Mouse (Mus musculus) limb, embryonic 10.5 days (tissue): ENCODE results near the gene Svop. TPM values are rescaled to one million over a fixed set of nuclear protein-coding genes. Genes with fewer than 3 reads are reported as not detected.
A peak's percentile ranks its signal among the peaks of the same experiment; 100 is the strongest.

ENCODE experiments used
- DNase-seq: peaks from one replicate; pipeline ENCODE4 v3.0.0-alpha.2; 2017; ENCODE audit warnings: low spot score
- H3K27ac ChIP-seq: fragments of 300-500 bp; sonication (generic); 2 replicates; pipeline ENCODE4 v1.5.1; 2016; ENCODE audit warnings: mild to moderate bottlenecking
- H3K27me3 ChIP-seq: fragments of 300-500 bp; sonication (generic); 2 replicates; pipeline ENCODE4 v1.6.1; 2016; ENCODE audit warnings: low read depth, mild to moderate bottlenecking; ENCODE audit not compliant: poor library complexity, severe bottlenecking
- H3K36me3 ChIP-seq: fragments of 300-500 bp; sonication (generic); 2 replicates; pipeline ENCODE4 v1.6.1; 2016; ENCODE audit warnings: mild to moderate bottlenecking, moderate library complexity
- H3K4me1 ChIP-seq: fragments of 300-500 bp; sonication (generic); 2 replicates; pipeline ENCODE4 v1.6.1; 2016
- H3K4me3 ChIP-seq: fragments of 300-500 bp; sonication (generic); 2 replicates; pipeline ENCODE4 v1.5.1; 2016; ENCODE audit warnings: mild to moderate bottlenecking, moderate library complexity
- H3K9me3 ChIP-seq: fragments of 300-500 bp; sonication (generic); replicated peaks from 2 replicates; pipeline ENCODE4 v1.6.1; 2016; ENCODE audit warnings: mild to moderate bottlenecking
- WGBS: fragments of 180-500 bp; shearing (Covaris S2); methylation state at CpG from one replicate; pipeline ENCODE4 v1.1.7; 2016; 5-methylcytosine and 5-hydroxymethylcytosine counted together
- polyA plus RNA-seq: library from polyadenylated mRNA; unstranded; fragments of >200 nt; fragmentation: Nextera tagmentation; extraction: Ambion mirVana; gene quantifications from 2 replicates; pipeline ENCODE4 v1.2.1, GENCODE M21; 2016

The Svop gene
- polyA plus RNA-seq, 1 experiment from 2014 or later: 0.08 TPM

- peaks cover 37% of the 10 kb centered on the region for H3K36me3 ChIP-seq
- H3K27me3 ChIP-seq: no peaks in the 10 kb centered on the region
- WGBS: under 1% methylated on average over 69 of the region's 69 CpGs
- peaks cover 33% of the 10 kb centered on the region for H3K4me1 ChIP-seq
- peak; percentile 99 for DNase-seq
- peak within 1 kb of the TSS; percentile 73 for H3K4me3 ChIP-seq
- H3K9me3 ChIP-seq: no peaks in the 10 kb centered on the region
- peak within 1 kb of the TSS; percentile 92 for H3K27ac ChIP-seq
Measured at GRCm38 (mm10) chr5:114127374-114128349, 36.3 kb upstream of the Svop start, which contains the start of gene Alkbh2. TSS of gene Alkbh2 (minus strand) at chr5:114128218.

GRCm38 (mm10) chr5:114126499-114127244 lies 35.3 kb upstream of the Svop start:
- Histone ChIP-seq H3K36me3 (peaks cover 43% of the 10 kb centered on the region), H3K27me3 (no peaks in the 10 kb centered on the region), H3K4me1 (peaks cover 23% of the 10 kb centered on the region), H3K27ac (no peak overlapping the region), H3K9me3 (no peaks in the 10 kb centered on the region), H3K4me3 (peak overlapping the region; percentile 73)
- no peak for DNase-seq
- 89% methylated on average over 7 of the region's 7 CpGs for WGBS

- H3K9me3 ChIP-seq: no peaks in the 10 kb centered on the region
- peaks cover 50% of the 10 kb centered on the region for H3K36me3 ChIP-seq
Measured at GRCm38 (mm10) chr5:114126008-114126407, 34.6 kb upstream of the Svop start.

GRCm38 (mm10) chr5:114119806-114120205 lies 28.4 kb upstream of the Svop start:
- WGBS: 84% methylated on average over 4 of the region's 4 CpGs
- Histone ChIP-seq H3K4me1 (peaks cover 8% of the 10 kb centered on the region; the same call in 1 of the 2 replicates), H3K27ac (no peak overlapping the region), H3K27me3 (no peaks in the 10 kb centered on the region), H3K9me3 (no peaks in the 10 kb centered on the region), H3K4me3 (no peak overlapping the region), H3K36me3 (peaks cover 95% of the 10 kb centered on the region)
- DNase-seq: no peak

More at GRCm38 (mm10) chr5:114126008-114126407, 34.6 kb upstream of the Svop start:
- 96% methylated on average over 3 of the region's 3 CpGs for WGBS
- H3K4me1 ChIP-seq: peaks cover 17% of the 10 kb centered on the region
- DNase-seq: no peak
- no peak overlapping the region for H3K27ac ChIP-seq
- no peak overlapping the region for H3K4me3 ChIP-seq
- no peaks in the 10 kb centered on the region for H3K27me3 ChIP-seq

- Histone ChIP-seq H3K9me3 (no peaks in the 10 kb centered on the region), H3K27me3 (no peaks in the 10 kb centered on the region), H3K4me3 (no peak overlapping the region), H3K36me3 (peaks cover 95% of the 10 kb centered on the region), H3K27ac (no peak overlapping the region), H3K4me1 (peaks cover 8% of the 10 kb centered on the region; the same call in 1 of the 2 replicates)
- WGBS: 90% methylated on average over 7 of the region's 7 CpGs
- no peak for DNase-seq
Measured at GRCm38 (mm10) chr5:114116586-114116985, 25.2 kb upstream of the Svop start.

GRCm38 (mm10) chr5:114115030-114115429 lies 23.7 kb upstream of the Svop start:
- no peak overlapping the region for H3K27ac ChIP-seq
- H3K27me3 ChIP-seq: no peaks in the 10 kb centered on the region
- peaks cover 95% of the 10 kb centered on the region for H3K36me3 ChIP-seq
- WGBS: 87% methylated on average over 5 of the region's 5 CpGs
- H3K4me1 ChIP-seq: peaks cover 2% of the 10 kb centered on the region; the same call in 1 of the 2 replicates
- no peak for DNase-seq
- H3K4me3 ChIP-seq: no peak overlapping the region
- no peaks in the 10 kb centered on the region for H3K9me3 ChIP-seq

- no peaks in the 10 kb centered on the region for H3K27me3 ChIP-seq
- no peaks in the 10 kb centered on the region for H3K4me1 ChIP-seq
- no peaks in the 10 kb centered on the region for H3K9me3 ChIP-seq
- 87% methylated on average over 6 of the region's 6 CpGs for WGBS
- no peak overlapping the region for H3K4me3 ChIP-seq
- peaks cover 96% of the 10 kb centered on the region for H3K36me3 ChIP-seq
- no peak for DNase-seq
- H3K27ac ChIP-seq: no peak overlapping the region
Measured at GRCm38 (mm10) chr5:114113334-114113733, 22.0 kb upstream of the Svop start.

- 81% methylated on average over 16 of the region's 16 CpGs for WGBS
- Histone ChIP-seq H3K27me3 (no peaks in the 10 kb centered on the region), H3K27ac (no peak overlapping the region), H3K36me3 (peaks cover 94% of the 10 kb centered on the region), H3K4me3 (no peak overlapping the region), H3K9me3 (no peaks in the 10 kb centered on the region), H3K4me1 (no peaks in the 10 kb centered on the region; the same call in 1 of the 2 replicates)
- DNase-seq: no peak
Measured at GRCm38 (mm10) chr5:114106391-114106935, 15.1 kb upstream of the Svop start.

GRCm38 (mm10) chr5:114102807-114103206 lies 11.4 kb upstream of the Svop start:
- Histone ChIP-seq H3K27ac (no peak overlapping the region), H3K4me3 (no peak overlapping the region), H3K36me3 (peaks cover 58% of the 10 kb centered on the region), H3K9me3 (no peaks in the 10 kb centered on the region), H3K27me3 (no peaks in the 10 kb centered on the region), H3K4me1 (peaks cover 17% of the 10 kb centered on the region)
- DNase-seq: no peak
- WGBS: 89% methylated on average over 1 of the region's 1 CpGs

GRCm38 (mm10) chr5:114101873-114102272 lies 10.5 kb upstream of the Svop start:
- Histone ChIP-seq H3K36me3 (peaks cover 49% of the 10 kb centered on the region), H3K4me1 (peaks cover 17% of the 10 kb centered on the region), H3K9me3 (no peaks in the 10 kb centered on the region), H3K27me3 (no peaks in the 10 kb centered on the region), H3K4me3 (no peak overlapping the region), H3K27ac (no peak overlapping the region)
- 88% methylated on average over 4 of the region's 4 CpGs for WGBS
- no peak for DNase-seq

- Histone ChIP-seq H3K27ac (peak overlapping the region; percentile 92), H3K27me3 (no peaks in the 10 kb centered on the region), H3K36me3 (peaks cover 36% of the 10 kb centered on the region), H3K4me3 (peak overlapping the region; percentile 99), H3K4me1 (peaks cover 17% of the 10 kb centered on the region), H3K9me3 (no peaks in the 10 kb centered on the region)
- DNase-seq: no peak
- 2% methylated on average over 63 of the region's 64 CpGs for WGBS
Measured at GRCm38 (mm10) chr5:114100390-114101099, 9.2 kb upstream of the Svop start.

- 8% methylated on average over 37 of the region's 37 CpGs for WGBS
- Histone ChIP-seq H3K36me3 (peaks cover 29% of the 10 kb centered on the region), H3K9me3 (no peaks in the 10 kb centered on the region), H3K4me1 (peaks cover 17% of the 10 kb centered on the region), H3K4me3 (peak overlapping the region; percentile 99), H3K27me3 (no peaks in the 10 kb centered on the region), H3K27ac (peak overlapping the region; percentile 92)
- peak; percentile 97 for DNase-seq
Measured at GRCm38 (mm10) chr5:114099709-114100389, 8.5 kb upstream of the Svop start.
